Mouse (Mus musculus): ENCODE measurements around the gene Nbeal2.
A peak's percentile ranks its signal among the peaks of the same experiment; 100 is the strongest.
"Not testable (repeated sequence)": the region's sequence is repeated elsewhere in the genome, so short reads cannot be mapped to it uniquely, and the experiment has no call there.

The Nbeal2 gene

DNA sequence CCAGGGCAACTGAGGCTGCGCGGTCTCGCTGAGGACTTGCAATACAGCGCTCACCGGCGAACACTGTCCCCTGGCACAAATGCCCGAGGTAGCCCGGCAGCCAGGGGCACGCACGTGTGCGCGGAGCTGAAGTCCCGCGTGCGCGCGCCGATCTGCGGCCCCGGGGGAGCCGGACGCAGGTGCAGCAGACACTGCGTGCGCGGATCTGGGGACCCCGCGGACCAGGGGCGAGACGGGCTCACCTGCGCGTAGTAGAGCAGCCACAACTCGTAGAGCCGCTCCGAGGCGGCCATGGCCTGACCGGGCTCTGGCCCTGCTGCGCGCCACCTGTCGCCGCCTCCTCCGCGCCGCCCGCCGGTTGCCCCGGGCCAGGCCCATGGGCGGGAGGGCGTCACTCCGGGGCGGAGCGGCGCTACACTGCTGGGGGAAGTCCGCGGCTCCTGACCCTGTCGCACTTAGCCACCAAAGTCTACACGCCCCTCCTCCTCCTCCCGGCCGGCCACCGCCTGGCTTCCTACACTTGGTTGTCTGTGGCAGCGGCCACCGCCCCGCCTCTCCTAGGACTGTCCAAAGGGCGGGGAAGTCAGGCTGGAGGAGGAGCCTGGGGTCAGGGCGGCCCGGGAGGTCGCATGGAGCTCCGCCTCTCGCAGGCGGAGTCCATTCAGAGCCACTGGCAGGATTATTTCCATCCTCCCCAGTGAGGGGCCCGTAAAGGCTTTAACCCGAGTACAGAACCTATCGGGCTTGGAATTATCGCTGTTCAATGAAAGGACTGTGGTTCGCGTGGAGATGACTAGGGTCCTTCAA lies at the start of gene Nbeal2:
TSS of gene Nbeal2 (minus strand) at position 507 of the 807 bp plus-strand sequence.
- DNase-seq (ENCODE audit: low read depth, low spot score), result peak; percentile 90

DNA sequence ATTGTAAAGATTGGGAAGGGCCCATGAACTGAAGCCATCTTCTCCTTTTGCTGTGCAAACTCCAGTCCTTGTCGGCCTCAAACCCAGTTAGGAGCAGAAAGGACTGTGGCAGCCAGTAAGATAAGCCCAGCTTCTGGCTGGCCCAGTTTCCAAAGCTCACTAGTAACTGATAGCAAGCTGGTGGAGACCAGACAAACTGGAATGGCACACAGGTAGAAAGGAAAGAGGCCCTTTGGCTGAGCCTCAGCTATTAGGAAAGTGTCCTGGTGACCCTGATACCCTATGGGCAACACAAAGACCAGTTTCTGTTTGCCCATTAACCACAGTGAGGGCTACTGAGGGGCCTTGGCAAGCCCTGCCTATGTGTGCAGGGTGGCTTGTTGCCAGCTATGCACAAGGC lies 48.9 kb upstream of the Nbeal2 start:
- no peak for DNase-seq (ENCODE audit: low read depth, low spot score)

DNA sequence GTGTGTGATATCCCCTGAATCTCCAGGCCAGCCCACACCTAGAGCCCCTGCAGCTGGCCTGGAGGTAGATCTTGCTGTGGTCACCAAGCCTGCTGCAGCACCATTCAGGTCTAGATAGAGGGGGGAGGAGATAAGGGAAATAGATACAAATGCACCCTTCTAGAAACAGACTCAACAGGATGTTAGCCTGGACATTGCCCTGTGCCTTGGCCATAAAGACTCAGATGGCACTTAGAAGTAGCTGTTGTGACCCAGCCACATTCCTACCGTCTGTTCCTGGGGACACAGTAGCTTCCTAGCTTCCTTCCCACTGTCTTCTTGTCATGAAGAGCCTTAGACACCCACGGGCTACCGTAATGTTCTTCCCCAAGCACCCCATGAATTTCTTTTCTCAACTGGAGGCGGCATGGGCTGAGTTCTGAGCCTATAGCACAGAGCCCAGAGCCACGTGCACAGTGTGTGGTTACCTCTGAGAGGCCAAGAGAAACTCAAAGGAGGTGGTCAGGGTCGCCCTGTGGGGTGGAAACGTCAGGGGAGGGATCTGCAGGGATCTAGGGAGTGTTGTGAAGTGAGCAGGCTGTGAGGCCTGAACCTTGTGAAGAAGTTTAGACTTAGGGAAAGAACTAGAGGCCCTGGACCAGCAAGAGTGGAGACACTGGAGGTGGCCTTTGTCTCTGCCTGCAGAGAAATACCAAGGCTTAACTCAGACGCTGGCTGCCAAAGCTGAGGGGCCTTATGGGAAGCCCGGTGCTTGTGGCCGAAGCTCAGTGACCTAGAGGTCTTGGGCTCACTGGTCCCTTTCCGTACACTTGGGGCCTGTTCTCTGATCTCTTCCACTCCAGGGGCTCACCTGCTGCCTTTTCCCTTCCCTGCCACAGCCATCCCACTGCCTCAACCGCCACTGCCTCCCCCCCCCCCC lies 47.4 kb upstream of the Nbeal2 start:
- no peak for DNase-seq (ENCODE audit: low read depth, low spot score)

DNA sequence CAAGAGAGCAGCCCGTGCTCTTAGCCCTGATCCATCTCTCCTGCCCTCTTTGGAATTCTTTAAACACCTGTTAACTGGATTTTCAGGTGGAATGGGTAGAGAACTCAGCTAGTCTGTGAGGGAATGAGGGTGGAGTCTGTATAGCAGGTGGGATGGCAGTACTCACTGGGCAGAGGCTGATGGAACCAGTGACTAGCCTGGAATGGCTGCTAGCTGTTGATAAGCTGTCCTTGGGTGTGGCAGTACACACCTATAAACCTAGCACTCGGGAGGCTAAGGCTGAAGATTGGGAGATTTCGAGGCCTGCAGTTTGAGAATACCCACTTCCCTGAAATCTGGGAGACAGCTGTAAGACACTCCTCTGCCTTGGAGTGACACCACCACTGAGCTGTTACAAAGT lies 45.6 kb upstream of the Nbeal2 start:
- no peak for DNase-seq (ENCODE audit: low read depth, low spot score)

DNA sequence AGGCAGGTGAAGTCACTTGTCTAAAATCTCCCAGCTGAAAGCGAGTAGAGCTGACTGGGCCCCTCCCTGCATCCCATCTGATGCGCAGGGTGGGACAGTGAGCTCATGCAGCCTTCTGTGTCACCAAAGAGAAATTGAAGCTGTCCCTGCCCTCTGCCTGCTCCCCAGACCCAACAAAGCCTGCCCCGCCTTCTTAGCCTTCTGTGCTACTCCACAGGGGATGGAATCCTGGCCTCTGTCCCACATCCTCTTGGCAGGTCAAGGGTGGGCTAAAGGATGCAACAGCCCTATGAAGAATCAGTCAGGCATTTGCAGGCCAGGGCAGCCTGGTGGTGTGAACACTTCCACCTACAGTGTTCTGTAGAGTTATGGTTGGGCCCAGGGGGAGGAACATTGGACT lies 43.5 kb upstream of the Nbeal2 start:
- peak; percentile 63 for DNase-seq (ENCODE audit: low read depth, low spot score)

DNA sequence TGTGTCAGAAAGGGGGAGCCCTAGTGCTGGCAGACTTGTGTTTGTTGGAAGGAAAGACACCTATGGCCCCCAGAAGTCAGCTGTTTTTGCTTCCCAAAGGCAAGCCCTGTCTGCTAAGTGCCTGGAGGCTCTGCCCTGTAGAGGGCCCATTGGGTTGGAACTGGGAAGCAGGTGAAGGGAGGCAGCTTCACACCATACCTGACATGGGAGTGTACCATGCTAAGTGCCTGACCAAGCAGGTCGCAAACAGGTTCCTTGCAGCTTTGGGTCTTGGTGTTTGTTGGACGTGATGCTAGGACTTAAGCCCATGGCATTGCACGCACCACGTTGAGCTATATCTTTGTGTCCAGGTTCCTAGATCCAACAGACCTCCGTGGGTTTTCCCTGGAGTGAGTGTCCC lies 42.5 kb upstream of the Nbeal2 start:
- DNase-seq (ENCODE audit: low read depth, low spot score), result no peak

DNA sequence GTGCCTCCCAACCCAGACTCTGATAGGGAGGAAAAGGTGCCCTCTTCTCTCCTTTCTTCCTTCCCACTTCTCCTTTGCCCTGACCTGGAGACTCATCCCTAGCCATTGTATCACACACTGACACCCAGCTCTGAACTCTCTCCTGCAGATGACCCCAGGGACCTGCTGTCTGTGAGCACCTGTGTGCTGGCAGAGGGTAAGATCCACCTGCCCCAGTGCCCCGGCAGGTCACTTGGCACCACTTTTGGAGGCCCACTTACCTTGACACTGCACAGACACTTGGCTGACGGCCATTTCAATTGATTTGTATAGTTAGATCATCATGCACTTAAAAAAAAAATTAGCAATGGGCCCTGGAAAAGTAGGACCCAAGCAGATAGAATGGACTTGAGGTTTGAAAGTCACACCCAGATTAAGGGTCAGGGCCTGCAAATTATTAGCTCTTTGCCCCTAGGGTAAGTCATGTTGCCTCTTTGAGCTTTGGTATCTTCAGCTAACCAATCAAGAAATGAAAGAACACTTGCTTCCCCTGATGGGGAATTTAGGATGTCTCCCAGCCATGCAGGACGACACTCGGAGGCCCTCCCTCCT lies 41.3 kb upstream of the Nbeal2 start:
- DNase-seq (ENCODE audit: low read depth, low spot score), result no peak

DNA sequence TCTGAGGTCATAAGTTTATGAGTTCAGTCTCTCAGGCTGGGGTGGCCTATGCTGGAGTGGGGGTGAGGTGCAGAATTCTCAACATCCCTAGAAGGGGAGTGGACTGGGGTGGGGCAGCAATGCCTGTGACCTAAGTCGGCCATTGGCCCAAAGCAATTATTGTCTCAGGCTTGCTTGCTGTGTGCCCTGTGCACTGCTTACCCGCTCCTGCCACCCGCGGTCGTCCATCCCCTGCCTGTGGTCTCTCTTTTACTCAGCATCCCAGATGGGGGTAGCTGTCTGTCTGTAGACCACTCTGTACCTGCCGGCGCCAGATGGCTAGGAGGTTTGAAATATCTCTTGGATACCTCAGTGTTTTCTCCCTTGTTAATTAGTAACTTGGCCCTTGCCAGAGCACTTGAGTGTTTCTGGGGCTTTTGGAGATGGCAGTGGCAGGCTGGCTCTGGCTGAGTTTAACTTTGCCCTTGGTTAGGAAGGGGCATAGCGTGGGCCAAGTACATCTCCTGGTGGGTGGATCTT lies 35.4 kb upstream of the Nbeal2 start:
- DNase-seq (ENCODE audit: low read depth, low spot score), result no peak

DNA sequence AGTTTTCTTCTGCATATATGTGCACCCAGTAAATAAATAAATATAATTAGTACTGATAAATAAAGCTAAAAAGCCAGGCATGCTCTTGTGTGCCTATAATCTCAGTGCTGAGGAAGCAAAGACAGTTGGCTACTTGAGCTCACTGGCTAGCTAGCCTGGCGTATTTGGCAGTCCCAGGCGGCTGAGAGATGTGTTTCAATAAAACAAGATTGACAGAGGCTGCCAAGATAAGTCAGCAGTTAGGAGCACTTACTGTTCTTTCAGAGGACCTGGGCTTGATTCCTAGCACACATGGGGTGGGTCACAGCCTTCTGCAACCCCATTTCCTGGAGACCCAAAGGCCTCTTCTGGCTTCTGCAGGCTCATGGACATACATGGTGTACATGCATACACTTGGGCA lies 33.9 kb upstream of the Nbeal2 start:
- no peak for DNase-seq (ENCODE audit: low read depth, low spot score)

DNA sequence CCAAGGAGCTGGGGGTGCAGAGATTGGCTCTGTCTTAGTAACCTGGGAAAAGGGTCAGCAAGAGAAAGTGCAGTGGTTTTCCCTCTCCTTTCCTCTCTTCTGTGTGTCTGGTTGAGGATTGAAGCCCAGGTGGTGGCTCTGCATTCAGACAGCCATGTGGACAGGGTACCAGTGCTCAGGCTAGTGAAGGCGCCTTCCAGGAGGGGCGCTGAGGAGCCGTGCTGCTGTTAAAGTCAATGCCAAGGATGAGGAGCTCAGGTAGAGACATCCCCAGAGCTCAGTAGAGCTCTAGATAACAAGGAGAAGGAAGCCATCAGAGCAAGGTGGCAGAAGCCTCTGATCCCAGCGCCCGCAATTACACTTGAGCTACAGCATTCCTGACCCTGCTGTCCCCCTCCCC lies 33.1 kb upstream of the Nbeal2 start:
- DNase-seq (ENCODE audit: low read depth, low spot score), result no peak

DNA sequence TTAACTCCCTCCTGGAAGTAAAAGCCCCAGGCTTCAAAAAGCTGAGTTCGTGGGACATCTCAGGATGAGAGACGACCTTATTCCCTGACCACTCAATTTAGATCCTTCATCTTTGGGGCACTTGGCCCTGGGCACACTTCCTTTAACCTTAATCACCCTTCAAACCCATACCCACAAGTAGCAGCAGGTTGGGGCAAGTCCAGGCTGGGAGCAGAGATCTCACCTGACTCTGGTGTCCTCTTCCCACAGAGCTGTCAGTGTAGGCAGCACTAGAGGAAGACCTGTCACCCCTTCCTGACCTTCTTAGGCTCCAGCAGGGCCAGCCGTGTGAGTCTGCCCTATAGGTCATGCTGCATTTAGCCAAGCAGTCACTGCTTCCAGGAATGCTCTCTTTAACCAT lies 32.5 kb upstream of the Nbeal2 start:
- no peak for DNase-seq (ENCODE audit: low read depth, low spot score)

DNA sequence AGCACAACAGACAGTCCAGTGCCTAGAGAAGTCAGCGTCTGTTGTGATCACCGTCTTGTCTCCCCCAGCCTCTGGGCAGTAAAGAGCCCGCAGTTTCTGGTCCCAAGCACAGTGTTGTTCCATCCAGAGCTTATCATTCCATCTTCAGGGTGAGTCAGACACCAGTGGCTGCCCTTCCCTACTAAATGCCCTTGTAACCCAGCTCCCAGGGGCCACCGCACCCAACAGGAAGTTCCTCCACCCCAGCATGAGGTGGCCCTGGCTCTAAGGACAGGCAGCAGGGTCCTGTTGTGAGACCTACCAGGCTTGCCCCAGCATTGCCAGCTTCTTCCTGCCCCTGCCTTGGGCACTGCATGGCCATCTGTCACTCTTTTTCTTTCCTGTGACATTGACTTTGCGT lies 31.6 kb upstream of the Nbeal2 start:
- peak; percentile 47 for DNase-seq (ENCODE audit: low read depth, low spot score)

DNA sequence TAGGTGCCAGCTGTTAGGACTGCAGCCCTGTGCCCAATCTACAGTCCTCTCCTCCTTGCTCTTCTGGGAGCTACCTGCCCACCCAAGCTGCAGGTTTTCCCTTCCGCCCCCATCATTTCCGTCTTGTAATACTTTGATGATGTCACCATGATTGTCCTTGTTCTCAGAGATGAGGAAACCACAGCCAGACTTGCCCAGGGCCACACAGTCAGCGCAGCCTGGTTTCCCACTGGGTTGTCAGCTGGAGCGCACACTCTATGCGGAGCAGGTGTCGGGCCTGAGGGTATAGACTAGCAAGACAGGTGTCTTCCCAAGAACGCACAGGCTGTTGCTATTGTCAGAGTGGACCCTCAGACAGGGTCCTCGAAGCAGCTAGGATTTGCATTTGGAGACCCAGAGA lies 31.2 kb upstream of the Nbeal2 start:
- peak; percentile 43 for DNase-seq (ENCODE audit: low read depth, low spot score)

DNA sequence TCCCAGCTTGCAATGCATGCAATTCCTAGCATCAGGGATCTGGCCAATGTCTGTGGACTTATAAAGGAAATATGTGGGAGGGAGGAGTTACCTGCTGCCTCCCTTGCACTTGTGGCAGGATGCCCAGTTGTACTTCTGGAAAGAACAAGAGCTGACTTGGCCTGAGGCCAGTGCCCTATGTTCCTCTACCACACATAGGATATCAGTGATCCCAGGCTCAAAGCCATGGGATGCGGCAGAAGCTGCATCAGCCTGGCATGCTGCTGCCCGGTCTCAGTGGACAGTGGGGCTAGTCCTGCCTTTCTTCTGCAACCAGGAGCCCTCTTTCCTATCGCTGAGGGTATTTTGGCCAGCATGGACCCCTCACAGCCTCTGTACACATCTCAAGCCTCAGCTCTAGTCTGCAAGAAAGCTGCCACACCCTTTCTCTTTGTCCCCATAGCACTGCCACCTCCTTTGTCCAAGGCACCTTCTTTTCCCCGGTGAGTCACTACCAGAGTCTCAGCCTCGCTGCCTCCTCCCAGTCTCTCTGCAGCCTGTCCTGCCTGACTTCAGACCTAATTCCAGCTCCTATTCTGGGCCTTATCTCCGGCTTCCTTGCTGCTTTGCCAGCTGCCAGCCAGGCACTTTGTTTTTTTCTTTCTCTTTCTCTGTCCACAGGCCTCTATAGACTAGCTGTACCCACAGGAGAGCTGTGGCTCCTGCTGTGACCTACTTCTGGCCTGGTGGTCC lies 30.3 kb upstream of the Nbeal2 start:
- DNase-seq (ENCODE audit: low read depth, low spot score), result peak; percentile 88

DNA sequence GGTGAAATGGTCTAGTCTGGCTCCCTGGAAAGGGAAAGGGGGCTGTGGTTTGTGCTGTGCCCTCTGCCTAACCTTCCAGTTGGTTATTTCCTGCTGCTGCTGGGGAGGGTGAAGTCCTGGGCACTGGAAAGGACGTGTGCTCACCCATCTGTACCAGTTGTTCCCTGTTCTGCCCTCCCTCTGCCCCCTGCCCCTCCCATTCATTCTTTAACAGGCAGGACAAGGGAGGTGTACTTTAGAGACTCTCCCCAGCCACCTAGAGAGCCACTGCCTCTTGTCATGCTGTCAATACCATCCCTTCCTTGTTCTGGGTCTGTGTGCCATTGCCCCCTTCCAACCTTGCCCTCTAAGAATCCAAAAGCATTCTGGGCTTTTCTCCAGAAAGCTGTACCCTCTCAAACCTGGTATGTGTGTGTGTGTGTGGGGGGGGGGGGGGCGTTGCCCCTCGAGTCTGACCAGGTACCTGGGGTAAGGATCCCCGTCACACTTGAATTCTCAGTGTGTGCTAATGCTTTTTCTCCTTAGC lies 29.7 kb upstream of the Nbeal2 start:
- peak; percentile 24 for DNase-seq (ENCODE audit: low read depth, low spot score)

DNA sequence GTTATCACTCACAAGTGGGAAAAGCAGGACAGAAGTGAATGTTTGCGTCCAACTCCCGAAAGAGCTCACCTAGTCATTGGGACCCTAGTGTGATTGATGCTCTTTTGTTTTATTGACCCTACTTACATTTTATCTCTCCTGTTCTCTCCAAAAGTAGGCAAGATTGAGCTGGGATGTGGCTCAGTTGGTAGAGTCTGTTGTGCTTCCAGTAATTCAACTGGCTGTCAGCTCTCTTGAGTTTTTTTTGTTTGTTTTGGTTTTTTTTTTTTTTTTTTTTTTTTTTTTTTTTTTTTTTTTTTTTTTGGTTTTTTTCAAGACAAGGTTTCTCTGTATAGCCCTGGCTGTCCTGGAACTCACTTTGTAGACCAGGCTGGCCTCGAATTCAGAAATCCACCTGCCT lies 28.7 kb upstream of the Nbeal2 start:
- DNase-seq (ENCODE audit: low read depth, low spot score), result not testable (repeated sequence)

DNA sequence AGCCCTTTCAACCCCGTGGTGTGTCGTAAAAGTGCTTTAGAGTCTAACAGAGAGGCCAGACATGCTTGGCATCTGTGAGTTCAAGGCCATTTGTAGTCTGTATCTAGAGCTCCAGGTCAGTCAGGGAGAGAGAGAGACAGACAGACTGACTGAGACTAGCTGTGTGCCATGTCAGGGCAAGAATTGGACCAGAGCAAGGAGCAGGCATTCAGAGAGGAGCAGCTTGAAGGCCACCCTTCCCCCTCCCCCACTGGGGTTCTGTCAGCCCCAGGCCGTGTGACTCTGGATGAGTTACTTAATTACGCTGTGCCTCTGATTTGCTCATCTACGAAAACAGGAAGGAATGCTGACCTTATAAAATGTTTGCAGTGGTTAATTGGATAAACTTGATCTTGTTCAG lies 28.3 kb upstream of the Nbeal2 start:
- DNase-seq (ENCODE audit: low read depth, low spot score), result no peak

DNA sequence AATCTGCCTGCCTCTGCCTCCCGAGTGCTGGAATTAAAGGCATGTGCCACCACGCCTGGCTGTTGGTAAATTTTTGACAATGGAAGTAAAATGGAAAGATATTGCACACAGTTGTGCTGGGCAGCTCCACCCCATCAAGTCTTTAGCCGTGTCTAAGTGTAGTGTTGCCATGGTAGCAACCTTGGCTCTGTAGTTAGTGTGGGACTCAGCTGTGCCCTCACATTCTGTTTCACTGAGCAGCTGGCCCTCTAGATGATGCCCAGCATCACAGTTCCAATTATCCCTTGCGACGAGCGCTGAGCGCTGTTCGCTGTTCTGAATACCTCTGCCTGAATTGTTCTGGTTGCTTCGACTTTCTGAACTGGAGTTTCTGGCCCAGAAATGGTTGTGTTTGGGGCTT lies 27.9 kb upstream of the Nbeal2 start:
- DNase-seq (ENCODE audit: low read depth, low spot score), result no peak

DNA sequence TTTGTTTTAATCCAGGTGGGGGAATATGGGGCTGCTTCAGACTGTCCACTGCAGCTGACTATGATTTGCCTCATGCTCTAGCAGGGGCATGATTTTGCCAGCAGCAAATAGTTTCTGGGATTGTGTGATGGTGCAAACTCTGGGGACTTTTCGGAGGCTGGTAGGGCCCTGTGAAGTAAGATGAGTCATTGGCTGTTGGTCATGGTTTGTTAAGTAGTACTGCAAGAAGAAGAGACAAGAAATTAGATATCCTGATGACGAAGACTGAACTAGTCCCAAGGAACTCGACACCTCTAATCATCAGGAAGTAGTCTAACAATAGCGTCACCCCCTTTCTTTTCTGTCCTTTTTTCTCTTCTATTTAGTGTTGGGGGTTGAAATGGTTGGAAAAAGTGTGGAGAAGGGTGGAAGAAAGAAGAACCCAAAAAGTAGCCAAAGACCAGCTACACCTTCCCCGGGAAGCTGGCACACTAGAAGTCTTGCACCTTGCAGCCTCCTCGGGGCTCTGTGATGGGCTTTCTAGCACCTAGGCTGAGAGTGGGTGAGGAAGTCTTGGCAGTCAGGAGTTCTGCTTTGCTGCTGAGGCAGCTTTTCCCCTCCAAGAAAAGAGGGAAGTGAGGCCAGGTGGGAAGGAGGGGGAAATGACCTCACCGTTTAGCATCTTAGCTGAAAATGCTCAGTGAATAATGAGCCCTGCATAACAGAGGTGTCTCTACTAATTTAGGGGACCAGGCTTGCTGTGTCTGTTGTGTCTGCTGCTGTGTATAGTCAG lies 27.0 kb upstream of the Nbeal2 start:
- DNase-seq (ENCODE audit: low read depth, low spot score), result peak; percentile 78

DNA sequence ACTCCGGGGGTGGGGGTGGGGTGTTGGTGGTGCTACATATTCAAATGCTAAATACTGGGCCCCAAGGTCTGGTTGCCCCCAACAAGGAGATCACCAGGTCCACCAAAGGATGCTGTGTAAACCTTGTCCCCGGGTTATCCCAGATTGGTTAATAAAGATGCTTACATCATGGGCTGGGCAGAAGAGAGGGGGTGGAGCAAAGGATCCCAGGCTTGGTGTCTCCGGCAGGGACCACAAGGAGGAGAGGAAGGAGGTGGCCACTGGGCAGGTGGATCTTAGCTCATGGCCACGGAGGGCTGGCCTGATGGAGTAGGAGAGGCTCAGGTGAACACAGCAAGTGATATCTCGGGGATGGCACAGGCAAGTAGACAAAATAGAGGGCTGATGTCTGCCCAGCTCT lies 24.9 kb upstream of the Nbeal2 start:
- no peak for DNase-seq (ENCODE audit: low read depth, low spot score)
